Mouse (Mus musculus): ENCODE results near the gene Defb46. TPM values are rescaled to one million over a fixed set of nuclear protein-coding genes. Genes with fewer than 3 reads are reported as not detected.

The Defb46 gene
- total and polyA plus RNA-seq, 3 experiments, result not detected

GRCm38 (mm10) chr8:19259667-19260066 lies 20.0 kb downstream of the Defb46 start (continued):
- TF ChIP-seq ELF1 (IDR thresholded peaks at IDR 0.05; ENCODE audit: low read depth, low read length) (no peak), ETS1 (IDR thresholded peaks at IDR 0.05; ENCODE audit: low read depth, low read length) (no peak), RAD21 (IDR thresholded peaks at IDR 0.05; ENCODE audit: low read depth, low read length) (no peak)

Other genes with a start within 250 kb of the Defb46 start
- gene Defb37, start 248.9 kb upstream of the Defb46 start, total RNA-seq (2012; rRNA removed), result not detected in 2 replicates
- gene Defb37, start 248.9 kb upstream of the Defb46 start, polyA plus RNA-seq (2012; ENCODE audit: insufficient read depth in 1 of 2, insufficient read length in 2 of 2, low read depth in 1 of 2, low replicate concordance in 2 of 2, missing spikeins in 1 of 2), result not detected
- not detected in 2 replicates for gene Defb38, start 213.3 kb upstream of the Defb46 start, total RNA-seq (2012; rRNA removed)
- gene Defb38, start 213.3 kb upstream of the Defb46 start, polyA plus RNA-seq (2012; ENCODE audit: insufficient read depth in 1 of 2, insufficient read length in 2 of 2, low read depth in 1 of 2, low replicate concordance in 2 of 2, missing spikeins in 1 of 2), result not detected
- not detected in 2 replicates for gene Defb39, start 175.1 kb upstream of the Defb46 start, total RNA-seq (2012; rRNA removed)
- not detected for gene Defb39, start 175.1 kb upstream of the Defb46 start, polyA plus RNA-seq (2012; ENCODE audit: insufficient read depth in 1 of 2, insufficient read length in 2 of 2, low read depth in 1 of 2, low replicate concordance in 2 of 2, missing spikeins in 1 of 2)
- not detected in 2 replicates for gene Defb12, start 125.1 kb upstream of the Defb46 start, total RNA-seq (2012; rRNA removed)
- gene Defb12, start 125.1 kb upstream of the Defb46 start, polyA plus RNA-seq (2012; ENCODE audit: insufficient read depth in 1 of 2, insufficient read length in 2 of 2, low read depth in 1 of 2, low replicate concordance in 2 of 2, missing spikeins in 1 of 2), result not detected
- gene Defb34, start 116.2 kb upstream of the Defb46 start, total RNA-seq (2012; rRNA removed), result not detected in 2 replicates
- gene Defb34, start 116.2 kb upstream of the Defb46 start, polyA plus RNA-seq (2012; ENCODE audit: insufficient read depth in 1 of 2, insufficient read length in 2 of 2, low read depth in 1 of 2, low replicate concordance in 2 of 2, missing spikeins in 1 of 2), result not detected
- gene Gm45826, start 99.1 kb upstream of the Defb46 start, total RNA-seq (2012; rRNA removed), result not detected in 2 replicates
- gene Gm45826, start 99.1 kb upstream of the Defb46 start, polyA plus RNA-seq (2012; ENCODE audit: insufficient read depth in 1 of 2, insufficient read length in 2 of 2, low read depth in 1 of 2, low replicate concordance in 2 of 2, missing spikeins in 1 of 2), result not detected
- not detected in 2 replicates for gene Defb14, start 45.6 kb upstream of the Defb46 start, total RNA-seq (2012; rRNA removed)
- not detected for gene Defb14, start 45.6 kb upstream of the Defb46 start, polyA plus RNA-seq (2012; ENCODE audit: insufficient read depth in 1 of 2, insufficient read length in 2 of 2, low read depth in 1 of 2, low replicate concordance in 2 of 2, missing spikeins in 1 of 2)
- not detected in 2 replicates for gene Defb4, start 41.2 kb upstream of the Defb46 start, total RNA-seq (2012; rRNA removed)
- gene Defb4, start 41.2 kb upstream of the Defb46 start, polyA plus RNA-seq (2012; ENCODE audit: insufficient read depth in 1 of 2, insufficient read length in 2 of 2, low read depth in 1 of 2, low replicate concordance in 2 of 2, missing spikeins in 1 of 2), result not detected
- gene Defb6, start 14.4 kb upstream of the Defb46 start, total RNA-seq (2012; rRNA removed), result not detected in 2 replicates
- gene Defb6, start 14.4 kb upstream of the Defb46 start, polyA plus RNA-seq (2012; ENCODE audit: insufficient read depth in 1 of 2, insufficient read length in 2 of 2, low read depth in 1 of 2, low replicate concordance in 2 of 2, missing spikeins in 1 of 2), result not detected
- gene Defb5, start 7.7 kb downstream of the Defb46 start, total RNA-seq (2012; rRNA removed), result not detected in 2 replicates
- gene Defb5, start 7.7 kb downstream of the Defb46 start, polyA plus RNA-seq (2012; ENCODE audit: insufficient read depth in 1 of 2, insufficient read length in 2 of 2, low read depth in 1 of 2, low replicate concordance in 2 of 2, missing spikeins in 1 of 2), result not detected
- not detected in 2 replicates for gene Defb3, start 53.4 kb downstream of the Defb46 start, total RNA-seq (2012; rRNA removed)
- not detected for gene Defb3, start 53.4 kb downstream of the Defb46 start, polyA plus RNA-seq (2012; ENCODE audit: insufficient read depth in 1 of 2, insufficient read length in 2 of 2, low read depth in 1 of 2, low replicate concordance in 2 of 2, missing spikeins in 1 of 2)
- not detected in 2 replicates for gene Defb8, start 207.7 kb downstream of the Defb46 start, total RNA-seq (2012; rRNA removed)
- gene Defb8, start 207.7 kb downstream of the Defb46 start, polyA plus RNA-seq (2012; ENCODE audit: insufficient read depth in 1 of 2, insufficient read length in 2 of 2, low read depth in 1 of 2, low replicate concordance in 2 of 2, missing spikeins in 1 of 2), result not detected

Measured in MEL (cell line).